Mouse (Mus musculus): Measurements from ENCODE around the gene Zfp239. TPM values are rescaled to one million over a fixed set of nuclear protein-coding genes. Genes with fewer than 3 reads are reported as not detected.
"Not testable (repeated sequence)": the region's sequence is repeated elsewhere in the genome, so short reads cannot be mapped to it uniquely, and the experiment has no call there.

Gene Zfp239
- total and polyA plus RNA-seq, 3 experiments, result 0.29 to 0.64 (median 0.47) TPM

DNA sequence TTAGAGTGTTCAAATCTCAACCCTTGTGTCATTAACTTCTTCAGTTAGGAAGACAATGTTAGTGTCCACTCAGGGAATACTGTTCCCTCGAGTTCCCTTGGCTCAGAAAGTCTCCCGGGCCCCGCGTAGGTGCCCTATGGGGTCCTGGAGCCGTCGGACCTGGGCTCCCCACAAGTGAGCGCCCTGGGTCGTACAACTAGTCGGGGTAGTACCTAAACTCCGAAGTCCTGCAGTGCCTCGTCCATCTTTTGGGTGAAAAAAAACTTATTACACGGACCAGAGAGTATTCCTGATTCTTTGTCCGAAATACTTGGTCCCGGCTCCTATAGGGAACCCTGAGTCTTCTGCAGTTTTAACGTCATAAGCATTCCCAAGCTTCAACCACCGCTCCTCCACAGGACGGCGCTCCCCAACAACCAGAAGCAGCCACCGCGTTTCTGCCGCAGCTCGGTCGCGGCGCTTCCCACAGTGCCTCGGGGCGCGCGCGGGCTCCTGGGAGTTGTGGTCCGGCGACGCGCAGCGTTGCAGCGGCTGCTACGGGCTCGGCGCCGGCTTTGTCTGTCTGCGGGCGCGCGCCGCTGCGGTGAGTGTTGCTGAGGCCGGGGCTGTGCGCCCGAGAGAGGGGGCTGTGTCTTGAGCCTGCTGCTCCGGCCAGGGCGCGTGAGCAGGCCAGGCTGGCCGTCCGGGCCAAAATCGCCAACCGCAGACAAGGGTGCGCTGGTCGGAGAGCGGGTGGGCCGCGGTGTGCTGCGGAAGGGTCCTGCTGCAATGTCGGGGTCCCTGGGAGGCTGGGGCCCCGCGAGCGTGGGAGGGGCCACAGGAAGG lies 21.0 kb upstream of the Zfp239 start, which contains the start of gene Zfp637:
Zfp637 (plus strand) TSS at position 495 of the 825 bp plus-strand sequence.
- intact Hi-C loops (cut with DNase I), result loop anchor here (2.0 kb wide), 3 partner anchors 38 to 76 kb away; no protein-coding TSS in a partner anchor
- TF ChIP-seq POLR2A (IDR thresholded peaks at IDR 0.05; ENCODE audit: insufficient read depth, low read depth, low read length), result peak; percentile 72
- TF ChIP-seq EP300 (IDR thresholded peaks at IDR 0.05; ENCODE audit: insufficient read depth, low read depth, low read length), result peak; percentile 41; the same call in 1 of the 2 replicates
- peak; percentile 73 for TF ChIP-seq CTCF (IDR thresholded peaks at IDR 0.05)
- H3K36me3 ChIP-seq (ENCODE audit: control insufficient read depth, insufficient read depth, low read length), result peaks cover 7% of the 10 kb centered on the region

DNA sequence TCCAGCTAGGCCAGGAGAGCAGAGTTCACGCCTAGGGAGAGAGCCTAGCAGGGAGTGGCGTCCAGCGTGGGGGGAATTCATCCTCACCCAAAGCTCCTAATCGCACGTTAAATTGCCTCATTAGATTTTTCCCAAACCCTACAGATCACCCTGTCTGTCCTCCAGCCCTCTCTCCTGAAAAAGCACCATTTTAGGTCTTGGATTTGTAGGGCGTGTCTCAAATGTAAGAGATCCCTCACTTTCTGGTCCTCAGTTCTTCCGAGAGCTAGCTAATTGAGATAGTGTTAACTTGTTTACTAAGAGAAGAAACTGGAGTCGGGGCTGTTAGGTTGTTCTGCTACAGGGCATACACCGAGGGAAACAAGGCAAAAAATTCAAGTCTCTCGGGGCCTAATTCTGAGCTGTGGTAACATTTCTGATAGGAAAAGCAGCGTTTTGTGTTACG lies 20.4 kb upstream of the Zfp239 start:
- Histone ChIP-seq H3K4me1 (ENCODE audit: control insufficient read depth, insufficient read depth, low read length) (no peaks in the 10 kb centered on the region), H3K79me2 (replicated peaks; ENCODE audit: control insufficient read depth, insufficient read depth, low read length) (no peaks in the 10 kb centered on the region), H3K27me3 (ENCODE audit: control insufficient read depth, insufficient read depth, low read length) (no peaks in the 10 kb centered on the region), H3K4me3 (peak overlapping the region; percentile 73), H3K9ac (ENCODE audit: low read depth, low read length) (peak overlapping the region; percentile 99), H3K27ac (peak overlapping the region; percentile 96), H3K36me3 (ENCODE audit: control insufficient read depth, insufficient read depth, low read length) (peaks cover 11% of the 10 kb centered on the region)
- TF ChIP-seq CTCF (IDR thresholded peaks at IDR 0.05), result no peak
- no peak for TF ChIP-seq POLR2A (IDR thresholded peaks at IDR 0.05; ENCODE audit: insufficient read depth, low read depth, low read length)
- no peak for TF ChIP-seq EP300 (IDR thresholded peaks at IDR 0.05; ENCODE audit: insufficient read depth, low read depth, low read length)
- 4% methylated on average over 12 of the region's 12 CpGs for WGBS
- intact Hi-C loops (cut with DNase I), result loop anchor here (2.0 kb wide), 3 partner anchors 37 to 75 kb away; no protein-coding TSS in a partner anchor
- DNase-seq, result no peak

More for the DNA sequence above, 21.0 kb upstream of the Zfp239 start, which contains the start of gene Zfp637:
- peak; percentile 94 for DNase-seq
- Histone ChIP-seq H3K4me1 (ENCODE audit: control insufficient read depth, insufficient read depth, low read length) (no peaks in the 10 kb centered on the region), H3K9ac (ENCODE audit: low read depth, low read length) (peak within 1 kb of the TSS; percentile 99), H3K27me3 (ENCODE audit: control insufficient read depth, insufficient read depth, low read length) (no peaks in the 10 kb centered on the region), H3K27ac (peak within 1 kb of the TSS; percentile 96), H3K79me2 (replicated peaks; ENCODE audit: control insufficient read depth, insufficient read depth, low read length) (no peaks in the 10 kb centered on the region), H3K4me3 (peak within 1 kb of the TSS; percentile 73)
- under 1% methylated on average over 66 of the region's 66 CpGs for WGBS

DNA sequence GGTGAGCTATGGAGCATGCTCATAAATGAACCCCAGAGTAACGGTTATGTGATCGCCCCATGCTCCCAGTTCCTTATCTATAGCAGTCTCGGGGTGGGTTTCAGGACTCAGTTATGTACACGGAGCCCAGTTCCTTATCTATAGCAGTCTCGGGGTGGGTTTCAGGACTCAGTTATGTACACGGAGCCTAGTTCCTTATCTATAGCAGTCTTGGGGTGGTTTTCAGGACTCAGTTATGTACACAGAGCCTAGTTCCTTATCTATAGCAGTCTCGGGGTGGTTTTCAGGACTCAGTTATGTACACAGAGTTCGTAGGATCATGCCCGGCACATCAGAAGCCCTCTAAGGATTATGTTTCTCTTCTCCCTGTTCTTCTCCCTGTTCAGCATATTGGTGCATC lies 17.3 kb upstream of the Zfp239 start:
- no peaks in the 10 kb centered on the region for H3K79me2 ChIP-seq (replicated peaks; ENCODE audit: control insufficient read depth, insufficient read depth, low read length)
- no peak overlapping the region for H3K4me3 ChIP-seq
- DNase-seq, result no peak
- no peaks in the 10 kb centered on the region for H3K4me1 ChIP-seq (ENCODE audit: control insufficient read depth, insufficient read depth, low read length)
- peaks cover 11% of the 10 kb centered on the region for H3K36me3 ChIP-seq (ENCODE audit: control insufficient read depth, insufficient read depth, low read length)
- no peak overlapping the region for H3K9ac ChIP-seq (ENCODE audit: low read depth, low read length)
- no peak for TF ChIP-seq POLR2A (IDR thresholded peaks at IDR 0.05; ENCODE audit: insufficient read depth, low read depth, low read length)
- TF ChIP-seq EP300 (IDR thresholded peaks at IDR 0.05; ENCODE audit: insufficient read depth, low read depth, low read length), result no peak
- no peak for TF ChIP-seq CTCF (IDR thresholded peaks at IDR 0.05)
- intact Hi-C loops (cut with DNase I), result no loop called here
- WGBS, result 84% methylated on average over 9 of the region's 9 CpGs
- H3K27me3 ChIP-seq (ENCODE audit: control insufficient read depth, insufficient read depth, low read length), result no peaks in the 10 kb centered on the region
- H3K27ac ChIP-seq, result no peak overlapping the region

DNA sequence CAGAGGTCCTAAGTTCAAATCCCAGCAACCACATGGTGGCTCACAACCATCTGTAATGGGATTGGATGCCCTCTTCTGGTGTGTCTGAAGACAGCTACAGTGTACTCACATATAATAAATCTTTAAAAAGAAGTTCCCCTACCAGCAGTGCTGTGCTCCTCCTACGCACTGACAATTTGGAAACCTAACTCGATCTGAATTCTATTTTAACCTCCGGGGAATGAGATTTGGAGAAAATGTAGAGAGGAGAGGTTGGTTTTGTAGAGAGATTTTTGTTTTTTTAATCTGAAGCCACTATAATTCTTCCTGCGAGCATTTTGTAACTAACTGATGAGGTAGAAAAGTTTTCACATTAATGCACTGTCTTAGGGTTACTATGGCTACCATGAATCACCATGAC lies 15.2 kb upstream of the Zfp239 start:
- intact Hi-C loops (cut with DNase I); H3K9ac ChIP-seq (ENCODE audit: low read depth, low read length); H3K4me3 ChIP-seq; H3K79me2 ChIP-seq (replicated peaks; ENCODE audit: control insufficient read depth, insufficient read depth, low read length); DNase-seq; H3K27me3 ChIP-seq (ENCODE audit: control insufficient read depth, insufficient read depth, low read length); H3K4me1 ChIP-seq (ENCODE audit: control insufficient read depth, insufficient read depth, low read length); H3K27ac ChIP-seq: not testable (repeated sequence)
- H3K36me3 ChIP-seq (ENCODE audit: control insufficient read depth, insufficient read depth, low read length), result peaks cover 11% of the 10 kb centered on the region
- WGBS, result 91% methylated on average over 4 of the region's 4 CpGs

DNA sequence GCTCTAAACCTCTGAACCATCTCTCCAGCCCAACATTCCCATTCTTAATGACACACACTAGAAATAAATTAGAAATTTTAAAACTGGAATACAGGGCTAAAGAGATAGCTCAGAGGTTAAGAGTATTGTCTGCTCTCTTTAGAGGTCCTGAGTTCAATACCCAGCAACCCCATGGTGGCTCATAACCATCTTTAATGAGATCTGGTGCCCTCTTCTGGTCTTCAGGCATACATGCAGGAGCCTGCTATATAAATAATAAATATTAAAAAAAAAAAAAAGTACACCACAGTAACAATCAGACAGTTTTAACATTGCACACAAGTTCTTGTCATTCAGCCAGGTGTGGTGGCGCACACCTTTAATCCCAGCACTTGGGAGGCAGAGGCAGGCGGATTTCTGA lies 14.1 kb upstream of the Zfp239 start:
- intact Hi-C loops (cut with DNase I), result no loop called here
- 95% methylated on average over 2 of the region's 2 CpGs for WGBS
- no peaks in the 10 kb centered on the region for H3K79me2 ChIP-seq (replicated peaks; ENCODE audit: control insufficient read depth, insufficient read depth, low read length)
- DNase-seq, result no peak
- no peak overlapping the region for H3K27ac ChIP-seq
- H3K27me3 ChIP-seq (ENCODE audit: control insufficient read depth, insufficient read depth, low read length), result no peaks in the 10 kb centered on the region
- H3K4me1 ChIP-seq (ENCODE audit: control insufficient read depth, insufficient read depth, low read length), result no peaks in the 10 kb centered on the region
- H3K9ac ChIP-seq (ENCODE audit: low read depth, low read length), result no peak overlapping the region
- no peak overlapping the region for H3K4me3 ChIP-seq
- peaks cover 8% of the 10 kb centered on the region for H3K36me3 ChIP-seq (ENCODE audit: control insufficient read depth, insufficient read depth, low read length)
- TF ChIP-seq CTCF (IDR thresholded peaks at IDR 0.05), result peak; percentile 48
- TF ChIP-seq POLR2A (IDR thresholded peaks at IDR 0.05; ENCODE audit: insufficient read depth, low read depth, low read length), result no peak

DNA sequence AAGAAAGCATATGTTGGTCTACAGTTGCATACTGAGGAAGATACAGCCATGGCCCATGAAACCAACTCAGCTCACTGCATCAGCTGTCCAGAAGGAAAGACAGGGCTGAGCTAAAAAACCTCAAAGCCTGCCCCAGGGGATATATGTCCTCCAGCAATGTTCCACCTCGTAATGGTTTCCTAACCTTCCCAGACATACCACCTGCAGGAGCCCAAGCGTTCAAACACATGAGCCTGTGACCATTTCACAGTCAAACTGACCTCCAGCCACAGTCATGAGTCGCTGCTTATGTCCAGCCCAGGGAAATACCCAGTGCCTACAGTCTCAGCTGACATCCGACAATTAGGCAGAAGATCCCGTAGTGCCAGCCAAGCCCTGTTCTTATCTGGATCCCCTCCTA lies 13.3 kb upstream of the Zfp239 start:
- Histone ChIP-seq H3K4me3 (no peak overlapping the region), H3K79me2 (replicated peaks; ENCODE audit: control insufficient read depth, insufficient read depth, low read length) (no peaks in the 10 kb centered on the region), H3K9ac (ENCODE audit: low read depth, low read length) (no peak overlapping the region), H3K27ac (no peak overlapping the region), H3K4me1 (ENCODE audit: control insufficient read depth, insufficient read depth, low read length) (no peaks in the 10 kb centered on the region), H3K27me3 (ENCODE audit: control insufficient read depth, insufficient read depth, low read length) (no peaks in the 10 kb centered on the region), H3K36me3 (ENCODE audit: control insufficient read depth, insufficient read depth, low read length) (peaks cover 7% of the 10 kb centered on the region)
- no peak for DNase-seq
- TF ChIP-seq EP300 (IDR thresholded peaks at IDR 0.05; ENCODE audit: insufficient read depth, low read depth, low read length), result no peak
- TF ChIP-seq POLR2A (IDR thresholded peaks at IDR 0.05; ENCODE audit: insufficient read depth, low read depth, low read length), result no peak
- no peak for TF ChIP-seq CTCF (IDR thresholded peaks at IDR 0.05)
- 86% methylated on average over 5 of the region's 5 CpGs for WGBS
- intact Hi-C loops (cut with DNase I), result no loop called here

Measured in heart, adult 2 months (tissue).